Mouse (Mus musculus): Measurements from ENCODE around the gene Tekt5.

- TF ChIP-seq CTCF (IDR thresholded peaks at IDR 0.05) (no peak), EP300 (IDR thresholded peaks at IDR 0.05; ENCODE audit: insufficient read depth, low read depth, low read length) (no peak), POLR2A (IDR thresholded peaks at IDR 0.05; ENCODE audit: insufficient read depth, low read depth, low read length) (no peak)
Observed at GRCm38 (mm10) chr16:10327563-10328333, 67.5 kb downstream of the Tekt5 start.

Measured in heart, adult 2 months (tissue).